Mouse (Mus musculus): ENCODE results near the gene Micu2. TPM values are rescaled to one million over a fixed set of nuclear protein-coding genes. Genes with fewer than 3 reads are reported as not detected.

Gene Micu2
- polyA plus RNA-seq, 1 experiment from 2014 or later: 71.8 TPM

DNA sequence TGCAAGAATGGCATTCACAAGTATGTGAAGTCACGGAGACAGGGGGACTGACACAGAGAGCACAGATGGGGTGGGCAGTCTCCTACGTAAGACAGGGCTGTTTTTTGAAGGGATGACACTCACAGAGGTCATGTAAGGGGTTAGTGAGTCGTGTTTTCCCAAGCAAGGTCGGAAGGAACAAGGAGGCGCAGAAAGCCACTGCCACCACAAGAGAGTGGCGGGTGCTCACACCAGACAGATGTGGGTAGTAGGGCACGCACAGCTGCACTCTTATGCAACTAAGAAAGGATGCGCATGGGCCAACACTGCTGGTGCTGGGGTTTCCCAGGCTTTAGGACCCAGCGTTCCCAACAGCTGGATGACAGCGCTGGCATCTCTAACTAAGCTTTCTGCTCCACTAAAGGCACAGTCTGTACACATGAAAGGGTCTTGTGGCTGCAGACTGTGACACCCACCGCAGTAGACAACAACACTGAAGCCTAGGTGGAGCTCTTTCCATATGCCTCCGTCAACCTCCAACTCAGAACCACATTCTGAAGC lies 27.0 kb downstream of the Micu2 start:
- Histone ChIP-seq H3K4me2 (ENCODE audit: low read length) (no peak overlapping the region), H3K27me3 (replicated peaks; ENCODE audit: control insufficient read depth, insufficient read depth, low read length) (no peaks in the 10 kb centered on the region), H3K4me1 (replicated peaks; ENCODE audit: control insufficient read depth, insufficient read depth, low read length) (no peaks in the 10 kb centered on the region), H3K36me3 (ENCODE audit: control insufficient read depth, insufficient read depth) (peaks cover 4% of the 10 kb centered on the region; the same call in 1 of the 2 replicates), H3K4me3 (replicated peaks; ENCODE audit: low read length) (no peak overlapping the region), H3K9me3 (ENCODE audit: control insufficient read depth, low read length) (no peaks in the 10 kb centered on the region), H3K27ac (ENCODE audit: low read length) (no peak overlapping the region), H3K9ac (replicated peaks; ENCODE audit: low read depth, low read length) (no peak overlapping the region)
- no peak for ATAC-seq
- 84% methylated on average over 12 of the region's 12 CpGs for WGBS

DNA sequence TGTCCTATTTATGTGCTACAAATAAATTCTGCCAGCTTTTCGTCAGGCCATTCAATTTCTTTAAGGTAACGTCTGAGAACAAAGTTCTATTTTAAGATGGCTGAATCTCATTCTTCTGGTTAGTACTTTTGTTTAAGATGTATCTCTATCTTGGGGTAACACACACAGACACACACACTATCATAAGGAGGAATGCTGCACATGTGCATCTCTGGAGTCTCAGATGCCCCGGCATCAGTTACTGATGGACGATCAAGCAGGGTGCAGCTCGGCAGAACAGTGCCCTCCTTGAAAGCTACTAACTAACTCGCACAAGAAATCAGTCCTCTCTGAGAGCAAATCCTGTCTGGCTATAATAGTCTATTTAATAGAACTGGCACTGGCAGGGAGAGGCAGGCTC lies 30.2 kb downstream of the Micu2 start:
- no peaks in the 10 kb centered on the region for H3K4me1 ChIP-seq (replicated peaks; ENCODE audit: control insufficient read depth, insufficient read depth, low read length)
- H3K9me3 ChIP-seq (ENCODE audit: control insufficient read depth, low read length): no peaks in the 10 kb centered on the region
- H3K36me3 ChIP-seq (ENCODE audit: control insufficient read depth, insufficient read depth): peaks cover 4% of the 10 kb centered on the region; the same call in 1 of the 2 replicates
- H3K4me3 ChIP-seq (replicated peaks; ENCODE audit: low read length): no peak overlapping the region
- no peak overlapping the region for H3K9ac ChIP-seq (replicated peaks; ENCODE audit: low read depth, low read length)
- no peak for ATAC-seq
- no peaks in the 10 kb centered on the region for H3K27me3 ChIP-seq (replicated peaks; ENCODE audit: control insufficient read depth, insufficient read depth, low read length)
- no peak overlapping the region for H3K27ac ChIP-seq (ENCODE audit: low read length)
- 84% methylated on average over 6 of the region's 6 CpGs for WGBS
- no peak overlapping the region for H3K4me2 ChIP-seq (ENCODE audit: low read length)

DNA sequence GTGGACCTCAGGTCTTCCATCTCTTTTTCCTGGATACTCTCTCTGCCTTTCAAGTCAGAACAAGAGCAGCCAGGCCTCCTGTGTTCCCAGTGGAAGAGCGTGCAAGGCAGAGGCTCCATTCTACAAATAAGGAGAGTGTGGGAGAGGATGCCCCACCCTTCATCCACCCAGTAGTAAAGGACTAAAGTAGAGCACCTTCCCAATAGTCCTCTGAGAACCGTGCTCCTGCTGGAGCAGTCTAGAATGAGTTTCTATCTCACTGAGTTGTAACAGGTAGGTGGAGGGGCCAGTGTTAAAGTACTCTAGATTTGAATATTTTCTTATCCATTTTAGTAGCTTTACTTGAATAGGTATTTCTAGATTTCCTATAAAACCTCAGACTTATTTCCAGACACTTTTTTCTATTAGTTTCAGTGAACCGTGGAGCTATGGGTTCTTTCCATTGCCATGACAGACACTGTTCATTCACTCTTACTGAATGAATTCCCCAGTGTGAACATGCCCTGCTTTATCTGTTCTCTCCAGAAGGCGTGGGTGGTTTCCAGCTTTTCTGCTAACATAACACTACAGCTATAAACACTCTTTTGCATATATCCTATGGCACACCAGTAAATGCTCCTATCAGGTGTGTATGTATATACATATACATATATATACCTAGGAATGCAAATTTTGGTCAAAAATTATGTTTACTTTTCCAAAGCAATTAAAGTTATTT lies 31.8 kb downstream of the Micu2 start:
- Histone ChIP-seq H3K4me3 (replicated peaks; ENCODE audit: low read length) (no peak overlapping the region), H3K9me3 (ENCODE audit: control insufficient read depth, low read length) (no peaks in the 10 kb centered on the region), H3K27ac (ENCODE audit: low read length) (no peak overlapping the region), H3K4me1 (replicated peaks; ENCODE audit: control insufficient read depth, insufficient read depth, low read length) (no peaks in the 10 kb centered on the region), H3K9ac (replicated peaks; ENCODE audit: low read depth, low read length) (no peak overlapping the region), H3K27me3 (replicated peaks; ENCODE audit: control insufficient read depth, insufficient read depth, low read length) (no peaks in the 10 kb centered on the region), H3K4me2 (ENCODE audit: low read length) (no peak overlapping the region), H3K36me3 (ENCODE audit: control insufficient read depth, insufficient read depth) (peaks cover 4% of the 10 kb centered on the region; the same call in 1 of the 2 replicates)
- ATAC-seq: no peak
- 81% methylated on average over 4 of the region's 4 CpGs for WGBS

DNA sequence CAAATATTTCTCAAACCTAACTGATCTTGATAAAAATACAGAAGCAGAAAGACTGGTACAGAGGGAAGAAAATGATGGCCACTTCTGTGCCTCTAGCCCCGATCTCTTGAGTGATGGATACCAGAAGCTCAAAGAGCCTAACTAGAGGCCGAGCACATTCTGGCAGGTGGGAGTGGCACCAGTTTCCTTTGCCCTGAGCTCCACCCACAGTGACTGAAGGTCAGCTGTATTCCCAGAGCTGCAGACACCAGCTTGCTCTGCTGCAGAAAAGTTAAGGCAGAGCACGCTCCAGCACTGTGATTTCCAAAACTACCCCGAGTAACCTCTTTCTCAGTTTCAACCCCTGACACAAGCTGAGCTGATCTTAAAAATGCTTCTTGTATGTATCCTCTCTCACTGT lies 37.2 kb downstream of the Micu2 start:
- Histone ChIP-seq H3K4me3 (replicated peaks; ENCODE audit: low read length) (no peak overlapping the region), H3K27me3 (replicated peaks; ENCODE audit: control insufficient read depth, insufficient read depth, low read length) (no peaks in the 10 kb centered on the region), H3K27ac (ENCODE audit: low read length) (no peak overlapping the region), H3K4me2 (ENCODE audit: low read length) (no peak overlapping the region), H3K9me3 (ENCODE audit: control insufficient read depth, low read length) (no peaks in the 10 kb centered on the region), H3K4me1 (replicated peaks; ENCODE audit: control insufficient read depth, insufficient read depth, low read length) (no peaks in the 10 kb centered on the region), H3K9ac (replicated peaks; ENCODE audit: low read depth, low read length) (no peak overlapping the region), H3K36me3 (ENCODE audit: control insufficient read depth, insufficient read depth) (no peaks in the 10 kb centered on the region)
- WGBS: 73% methylated on average over 4 of the region's 4 CpGs
- ATAC-seq: no peak

DNA sequence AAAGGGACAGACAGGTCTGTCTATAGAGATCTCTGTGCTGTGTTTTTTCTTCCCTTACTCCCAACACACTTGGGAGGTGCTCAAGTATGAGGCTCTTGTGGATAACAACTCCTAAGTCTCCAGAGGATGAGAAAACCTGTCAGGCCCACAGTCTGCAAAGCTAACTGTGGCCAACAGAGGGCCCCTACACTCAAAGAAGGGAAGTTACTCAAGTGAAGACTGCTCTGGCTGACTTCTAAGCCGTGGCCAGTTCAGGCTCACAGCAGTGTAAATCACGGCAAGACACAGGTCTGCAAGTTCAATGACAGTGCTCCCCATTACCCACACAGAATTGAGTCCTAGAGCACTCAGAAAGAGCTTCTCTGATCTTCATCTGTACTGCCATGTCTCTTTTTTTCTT lies 48.0 kb downstream of the Micu2 start:
- WGBS: 27% methylated on average over 2 of the region's 2 CpGs
- Histone ChIP-seq H3K9me3 (ENCODE audit: control insufficient read depth, low read length) (no peaks in the 10 kb centered on the region), H3K4me1 (replicated peaks; ENCODE audit: control insufficient read depth, insufficient read depth, low read length) (no peaks in the 10 kb centered on the region), H3K9ac (replicated peaks; ENCODE audit: low read depth, low read length) (no peak overlapping the region), H3K36me3 (ENCODE audit: control insufficient read depth, insufficient read depth) (peaks cover 3% of the 10 kb centered on the region; the same call in 1 of the 2 replicates), H3K4me2 (ENCODE audit: low read length) (no peak overlapping the region), H3K27ac (ENCODE audit: low read length) (no peak overlapping the region), H3K4me3 (replicated peaks; ENCODE audit: low read length) (no peak overlapping the region), H3K27me3 (replicated peaks; ENCODE audit: control insufficient read depth, insufficient read depth, low read length) (no peaks in the 10 kb centered on the region)
- no peak for ATAC-seq

DNA sequence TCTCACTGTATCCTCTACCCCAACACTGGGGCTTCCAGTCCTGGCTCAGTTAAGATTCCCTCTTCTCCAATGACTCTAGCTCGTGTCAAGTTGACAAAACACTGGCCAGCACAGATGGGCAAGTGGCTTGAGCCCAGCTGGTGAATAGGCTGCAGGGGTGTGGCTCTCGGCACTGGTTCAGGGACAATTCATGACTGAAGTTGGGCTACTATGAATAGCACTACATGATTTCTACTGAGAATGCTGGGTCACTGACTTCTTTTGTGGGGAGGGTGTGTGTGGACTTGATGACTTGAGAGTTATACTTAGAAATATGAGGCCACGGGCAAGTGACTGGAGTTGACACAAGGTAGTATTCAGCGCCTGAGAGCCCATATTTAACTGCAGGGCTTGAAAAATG lies 53.2 kb downstream of the Micu2 start:
- no peaks in the 10 kb centered on the region for H3K4me1 ChIP-seq (replicated peaks; ENCODE audit: control insufficient read depth, insufficient read depth, low read length)
- 82% methylated on average over 4 of the region's 4 CpGs for WGBS
- no peak overlapping the region for H3K27ac ChIP-seq (ENCODE audit: low read length)
- H3K36me3 ChIP-seq (ENCODE audit: control insufficient read depth, insufficient read depth): peaks cover 5% of the 10 kb centered on the region; the same call in 1 of the 2 replicates
- H3K4me2 ChIP-seq (ENCODE audit: low read length): no peak overlapping the region
- H3K4me3 ChIP-seq (replicated peaks; ENCODE audit: low read length): no peak overlapping the region
- H3K27me3 ChIP-seq (replicated peaks; ENCODE audit: control insufficient read depth, insufficient read depth, low read length): no peaks in the 10 kb centered on the region
- no peaks in the 10 kb centered on the region for H3K9me3 ChIP-seq (ENCODE audit: control insufficient read depth, low read length)
- no peak overlapping the region for H3K9ac ChIP-seq (replicated peaks; ENCODE audit: low read depth, low read length)
- no peak for ATAC-seq

DNA sequence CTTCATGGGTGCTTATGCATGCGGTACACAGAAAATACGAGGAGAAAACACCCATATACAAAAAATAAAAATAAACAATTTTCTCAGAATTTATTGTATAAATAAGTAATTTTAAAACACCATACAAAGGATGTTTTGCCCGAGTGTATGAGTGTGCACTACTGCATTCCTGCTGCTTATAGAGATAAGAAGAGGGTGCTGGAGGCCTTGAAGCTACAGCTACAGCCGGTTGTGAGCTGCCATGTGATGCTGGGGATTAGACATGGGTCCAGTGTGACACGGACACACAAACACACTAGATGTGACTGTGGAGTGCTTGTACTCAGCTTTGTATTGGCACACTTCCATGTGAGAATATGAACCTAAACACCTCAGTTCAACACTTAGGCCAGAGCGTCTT lies 61.8 kb downstream of the Micu2 start:
- Histone ChIP-seq H3K27ac (ENCODE audit: low read length) (no peak overlapping the region), H3K9me3 (ENCODE audit: control insufficient read depth, low read length) (no peaks in the 10 kb centered on the region), H3K27me3 (replicated peaks; ENCODE audit: control insufficient read depth, insufficient read depth, low read length) (no peaks in the 10 kb centered on the region), H3K4me3 (replicated peaks; ENCODE audit: low read length) (no peak overlapping the region), H3K36me3 (ENCODE audit: control insufficient read depth, insufficient read depth) (peaks cover under 1% of the 10 kb centered on the region; the same call in 1 of the 2 replicates), H3K4me2 (ENCODE audit: low read length) (no peak overlapping the region), H3K9ac (replicated peaks; ENCODE audit: low read depth, low read length) (no peak overlapping the region), H3K4me1 (replicated peaks; ENCODE audit: control insufficient read depth, insufficient read depth, low read length) (no peaks in the 10 kb centered on the region)
- no peak for ATAC-seq
- 95% methylated on average over 6 of the region's 6 CpGs for WGBS

DNA sequence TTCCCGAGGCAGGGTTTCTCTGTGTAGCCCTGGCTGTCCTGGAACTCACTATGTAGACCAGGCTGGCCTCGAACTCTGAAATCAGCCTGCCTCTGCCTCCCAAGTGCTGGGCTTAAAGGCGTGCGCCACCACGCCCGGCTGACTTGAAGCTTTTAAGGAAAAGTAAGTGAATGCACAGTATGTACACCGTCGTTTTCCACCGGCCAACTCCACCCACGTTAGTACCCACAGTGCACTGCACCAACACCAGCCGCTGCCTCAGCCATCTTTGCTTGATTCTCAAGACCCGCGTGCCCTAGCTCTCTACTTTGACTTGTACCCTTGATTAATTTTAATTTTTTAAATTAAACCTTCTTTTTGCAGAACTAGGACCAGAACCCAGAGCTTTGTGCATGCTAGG lies 64.4 kb downstream of the Micu2 start:
- WGBS: 93% methylated on average over 13 of the region's 13 CpGs
- H3K27ac ChIP-seq (ENCODE audit: low read length): no peak overlapping the region
- no peak for ATAC-seq
- no peaks in the 10 kb centered on the region for H3K4me1 ChIP-seq (replicated peaks; ENCODE audit: control insufficient read depth, insufficient read depth, low read length)
- no peaks in the 10 kb centered on the region for H3K9me3 ChIP-seq (ENCODE audit: control insufficient read depth, low read length)
- no peaks in the 10 kb centered on the region for H3K27me3 ChIP-seq (replicated peaks; ENCODE audit: control insufficient read depth, insufficient read depth, low read length)
- no peak overlapping the region for H3K4me2 ChIP-seq (ENCODE audit: low read length)
- no peaks in the 10 kb centered on the region for H3K36me3 ChIP-seq (ENCODE audit: control insufficient read depth, insufficient read depth)
- H3K9ac ChIP-seq (replicated peaks; ENCODE audit: low read depth, low read length): no peak overlapping the region
- no peak overlapping the region for H3K4me3 ChIP-seq (replicated peaks; ENCODE audit: low read length)

DNA sequence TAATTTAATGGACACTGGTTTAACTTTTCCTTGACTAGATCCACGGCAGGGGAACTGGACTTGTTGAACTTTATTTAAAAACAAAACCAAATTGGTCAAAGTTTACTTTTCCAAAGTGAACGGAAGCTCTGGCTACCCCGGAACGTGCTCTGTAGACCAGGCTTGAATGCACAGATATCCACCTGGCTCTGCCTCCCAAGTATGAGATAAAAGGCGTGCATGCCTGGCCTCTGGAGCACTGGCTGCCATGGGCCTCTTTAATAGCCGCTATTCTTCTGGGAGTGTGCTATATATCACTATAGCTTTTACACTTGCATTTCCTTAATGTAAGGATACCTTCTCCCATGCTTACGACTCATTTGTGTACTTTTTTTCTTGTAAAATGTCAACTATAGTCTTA lies 65.5 kb downstream of the Micu2 start:
- no peak overlapping the region for H3K9ac ChIP-seq (replicated peaks; ENCODE audit: low read depth, low read length)
- no peaks in the 10 kb centered on the region for H3K36me3 ChIP-seq (ENCODE audit: control insufficient read depth, insufficient read depth)
- H3K27ac ChIP-seq (ENCODE audit: low read length): no peak overlapping the region
- H3K27me3 ChIP-seq (replicated peaks; ENCODE audit: control insufficient read depth, insufficient read depth, low read length): no peaks in the 10 kb centered on the region
- H3K4me2 ChIP-seq (ENCODE audit: low read length): no peak overlapping the region
- no peaks in the 10 kb centered on the region for H3K4me1 ChIP-seq (replicated peaks; ENCODE audit: control insufficient read depth, insufficient read depth, low read length)
- ATAC-seq: no peak
- no peaks in the 10 kb centered on the region for H3K9me3 ChIP-seq (ENCODE audit: control insufficient read depth, low read length)
- no peak overlapping the region for H3K4me3 ChIP-seq (replicated peaks; ENCODE audit: low read length)
- 93% methylated on average over 7 of the region's 7 CpGs for WGBS

Data from forebrain, embryonic 16.5 days (tissue).